35 mouse cellular contexts compared by ENCODE assay signal in genomic region chr3:152081381-152081780, GRCm38 (mm10).
"Had no signal": no experiment of that assay in that cellular context is flagged by ENCODE, and none has a peak within 500 bp of the region (broad histone marks: within the 10 kb centered on the region; RNA-seq: fewer than 3 reads in every experiment).

No protein-coding gene starts in this region.

- H3K9me3 ChIP-seq: heart, embryonic 12.5 days; heart, embryonic 13.5 days; heart, embryonic 15.5 days; hindbrain, embryonic 10.5 days; hindbrain, embryonic 12.5 days; hindbrain, embryonic 13.5 days; hindbrain, embryonic 15.5 days; intestine, embryonic 15.5 days; kidney, embryonic 15.5 days had no signal

- H3K4me3 ChIP-seq: heart, embryonic 12.5 days; heart, embryonic 13.5 days; heart, embryonic 15.5 days; hindbrain, embryonic 10.5 days; hindbrain, embryonic 12.5 days; hindbrain, embryonic 13.5 days; hindbrain, embryonic 15.5 days; intestine, embryonic 15.5 days; kidney, embryonic 15.5 days; layer of hippocampus, adult 2 months; left cerebral cortex, adult 2 months had no signal

- ATAC-seq: hindbrain, embryonic 16.5 days; hindbrain, postnatal 0 days; inflammation-experienced regulatory T-cells, adult 6 months; intestine, embryonic 15.5 days; intestine, embryonic 16.5 days; intestine, postnatal 0 days had no signal

- H3K27me3 ChIP-seq: heart, embryonic 12.5 days; heart, embryonic 13.5 days; heart, embryonic 15.5 days; hindbrain, embryonic 12.5 days; hindbrain, embryonic 13.5 days; hindbrain, embryonic 15.5 days; intestine, embryonic 15.5 days; kidney, embryonic 15.5 days had no signal

- H3K27ac ChIP-seq: heart, embryonic 13.5 days; heart, embryonic 15.5 days; hindbrain, embryonic 10.5 days; hindbrain, embryonic 12.5 days; hindbrain, embryonic 13.5 days; hindbrain, embryonic 14.5 days; hindbrain, embryonic 15.5 days; hindbrain, postnatal 0 days; intestine, embryonic 15.5 days; kidney, embryonic 15.5 days; kidney, postnatal 0 days; layer of hippocampus, adult 2 months; left cerebral cortex, adult 2 months had no signal

- H3K9ac ChIP-seq: heart, embryonic 12.5 days; heart, embryonic 13.5 days; heart, embryonic 15.5 days; hindbrain, embryonic 12.5 days; hindbrain, embryonic 13.5 days; hindbrain, embryonic 14.5 days; hindbrain, embryonic 15.5 days; intestine, embryonic 15.5 days; kidney, embryonic 15.5 days had no signal

- DNase-seq: heart, postnatal 10 days; heart, postnatal 14 days; heart, postnatal 36 days; heart, postnatal 4 days; kidney, adult 11 months; kidney, adult 18-20 months; kidney, adult 2 months; kidney, adult 8-10 months; kidney, adult 9 months; kidney, postnatal 10 days; kidney, postnatal 14 days; kidney, postnatal 25 days; kidney, postnatal 36 days; kidney, postnatal 4 days; layer of hippocampus, adult 9-11 months; layer of hippocampus, postnatal 36 days had no signal

- H3K36me3 ChIP-seq: heart, embryonic 12.5 days; heart, embryonic 13.5 days; heart, embryonic 15.5 days; hindbrain, embryonic 10.5 days; hindbrain, embryonic 12.5 days; hindbrain, embryonic 13.5 days; hindbrain, embryonic 15.5 days; intestine, embryonic 15.5 days; kidney, embryonic 15.5 days had no signal

- H3K4me1 ChIP-seq: heart, embryonic 12.5 days; heart, embryonic 13.5 days; heart, embryonic 15.5 days; hindbrain, embryonic 10.5 days; hindbrain, embryonic 12.5 days; hindbrain, embryonic 13.5 days; hindbrain, embryonic 15.5 days; intestine, embryonic 15.5 days had no signal

- H3K4me2 ChIP-seq: heart, embryonic 11.5 days; heart, embryonic 12.5 days; heart, embryonic 13.5 days; heart, embryonic 15.5 days; hindbrain, embryonic 12.5 days; hindbrain, embryonic 13.5 days; hindbrain, embryonic 14.5 days; hindbrain, embryonic 15.5 days; intestine, embryonic 15.5 days; kidney, embryonic 15.5 days had no signal
